Mouse (Mus musculus): ENCODE data around the gene Dio2. TPM values are rescaled to one million over a fixed set of nuclear protein-coding genes. Genes with fewer than 3 reads are reported as not detected.

The Dio2 gene
- polyA plus RNA-seq, 1 experiment from 2014 or later: 0.11 TPM

DNA sequence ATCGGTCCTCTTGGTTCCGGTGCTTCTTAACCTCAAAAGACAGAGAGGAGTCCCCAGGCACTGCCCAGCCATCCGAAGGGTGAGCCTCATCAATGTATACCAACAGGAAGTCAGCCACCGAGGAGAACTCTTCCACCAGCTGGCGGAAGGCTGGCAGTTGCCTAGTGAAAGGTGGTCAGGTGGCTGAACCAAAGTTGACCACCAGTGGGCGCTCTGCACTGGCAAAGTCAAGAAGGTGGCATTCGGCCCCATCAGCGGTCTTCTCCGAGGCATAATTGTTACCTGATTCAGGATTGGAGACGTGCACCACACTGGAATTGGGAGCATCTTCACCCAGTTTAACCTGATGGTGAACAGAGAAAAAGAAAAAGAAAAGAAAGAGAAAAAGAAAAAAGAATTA, 8.6 kb downstream of the Dio2 start:
- H3K4me2 ChIP-seq (ENCODE audit: low read length): no peak overlapping the region
- no peak overlapping the region for H3K9ac ChIP-seq (ENCODE audit: low read depth, low read length)
- H3K36me3 ChIP-seq (ENCODE audit: control insufficient read depth, insufficient read depth, low read length): no peaks in the 10 kb centered on the region
- H3K4me3 ChIP-seq (ENCODE audit: low read length): no peak overlapping the region
- no peaks in the 10 kb centered on the region for H3K9me3 ChIP-seq (ENCODE audit: control insufficient read depth, low read length)
- H3K4me1 ChIP-seq (ENCODE audit: control insufficient read depth, insufficient read depth, low read depth, low read length): no peaks in the 10 kb centered on the region
- ATAC-seq: no peak
- WGBS: 51% methylated on average over 10 of the region's 10 CpGs
- no peaks in the 10 kb centered on the region; the same call in 1 of the 2 replicates for H3K27me3 ChIP-seq (replicated peaks; ENCODE audit: control insufficient read depth, insufficient read depth, low read length)
- no peak overlapping the region for H3K27ac ChIP-seq (ENCODE audit: low read depth, low read length)

- Histone ChIP-seq H3K9me3 (ENCODE audit: control insufficient read depth, low read length) (no peaks in the 10 kb centered on the region), H3K4me2 (ENCODE audit: low read length) (no peak overlapping the region), H3K4me1 (ENCODE audit: control insufficient read depth, insufficient read depth, low read depth, low read length) (no peaks in the 10 kb centered on the region), H3K27me3 (replicated peaks; ENCODE audit: control insufficient read depth, insufficient read depth, low read length) (no peaks in the 10 kb centered on the region; the same call in 1 of the 2 replicates), H3K9ac (ENCODE audit: low read depth, low read length) (no peak overlapping the region), H3K4me3 (ENCODE audit: low read length) (no peak overlapping the region), H3K36me3 (ENCODE audit: control insufficient read depth, insufficient read depth, low read length) (no peaks in the 10 kb centered on the region), H3K27ac (ENCODE audit: low read depth, low read length) (no peak overlapping the region)
- WGBS: 79% methylated on average over 8 of the region's 8 CpGs
- ATAC-seq: no peak
Measured at GRCm38 (mm10) chr12:90725107-90725506, 13.1 kb downstream of the Dio2 start.

DNA sequence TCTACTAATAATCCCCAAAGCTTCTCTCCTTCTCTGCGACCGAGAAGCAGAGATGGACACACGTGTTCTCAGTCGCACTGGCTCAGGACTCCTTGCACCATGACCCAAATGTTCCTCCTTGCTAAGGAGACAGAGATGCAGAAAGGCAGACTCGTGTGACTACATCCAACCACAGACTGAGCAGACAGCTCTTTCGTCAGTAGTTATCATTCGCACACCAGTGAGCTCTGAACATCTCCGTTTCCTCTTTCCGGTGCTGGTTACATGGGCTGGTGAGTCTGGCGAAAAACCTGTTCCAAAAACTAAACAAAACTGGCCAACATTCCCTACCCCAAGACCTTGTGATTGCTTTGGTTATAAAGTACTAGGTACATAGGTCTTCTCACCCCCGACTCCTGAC, 13.6 kb downstream of the Dio2 start:
- no peak overlapping the region for H3K4me2 ChIP-seq (ENCODE audit: low read length)
- no peaks in the 10 kb centered on the region for H3K4me1 ChIP-seq (ENCODE audit: control insufficient read depth, insufficient read depth, low read depth, low read length)
- H3K27me3 ChIP-seq (replicated peaks; ENCODE audit: control insufficient read depth, insufficient read depth, low read length): no peaks in the 10 kb centered on the region; the same call in 1 of the 2 replicates
- H3K4me3 ChIP-seq (ENCODE audit: low read length): no peak overlapping the region
- no peaks in the 10 kb centered on the region for H3K9me3 ChIP-seq (ENCODE audit: control insufficient read depth, low read length)
- H3K36me3 ChIP-seq (ENCODE audit: control insufficient read depth, insufficient read depth, low read length): no peaks in the 10 kb centered on the region
- WGBS: 86% methylated on average over 11 of the region's 11 CpGs
- H3K27ac ChIP-seq (ENCODE audit: low read depth, low read length): no peak overlapping the region
- ATAC-seq: no peak
- H3K9ac ChIP-seq (ENCODE audit: low read depth, low read length): no peak overlapping the region

DNA sequence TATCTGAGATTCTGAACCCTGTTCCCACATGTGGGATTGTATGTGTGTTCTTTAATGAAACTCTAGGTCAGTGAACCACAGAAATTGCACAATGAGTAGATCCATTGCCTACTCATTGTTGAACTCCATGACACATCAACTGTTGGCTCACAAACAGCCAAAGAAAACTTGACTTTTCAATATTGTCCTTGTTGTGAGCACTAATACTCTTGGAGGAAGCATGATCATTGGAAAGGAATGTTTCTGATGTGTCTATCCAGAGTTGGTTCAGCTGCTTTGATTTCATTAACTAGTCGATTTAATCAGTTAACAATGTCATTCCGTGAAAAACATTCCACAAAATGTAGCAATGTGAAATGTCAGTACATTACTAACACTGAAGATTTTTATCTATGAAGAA, 44.1 kb downstream of the Dio2 start:
- no peaks in the 10 kb centered on the region for H3K4me1 ChIP-seq (ENCODE audit: control insufficient read depth, insufficient read depth, low read depth, low read length)
- 94% methylated on average over 2 of the region's 2 CpGs for WGBS

More for the DNA sequence above, 44.1 kb downstream of the Dio2 start:
- Histone ChIP-seq H3K4me3 (ENCODE audit: low read length) (no peak overlapping the region), H3K9me3 (ENCODE audit: control insufficient read depth, low read length) (no peaks in the 10 kb centered on the region), H3K9ac (ENCODE audit: low read depth, low read length) (no peak overlapping the region), H3K27ac (ENCODE audit: low read depth, low read length) (no peak overlapping the region), H3K27me3 (replicated peaks; ENCODE audit: control insufficient read depth, insufficient read depth, low read length) (no peaks in the 10 kb centered on the region), H3K4me2 (ENCODE audit: low read length) (no peak overlapping the region), H3K36me3 (ENCODE audit: control insufficient read depth, insufficient read depth, low read length) (no peaks in the 10 kb centered on the region)
- no peak for ATAC-seq
